Mouse (Mus musculus) liver, embryonic 11.5 days (tissue): ENCODE measurements around the gene Sigmar1. TPM values are rescaled to one million over a fixed set of nuclear protein-coding genes. Genes with fewer than 3 reads are reported as not detected.
"Not testable (repeated sequence)": the region's sequence is repeated elsewhere in the genome, so short reads cannot be mapped to it uniquely, and the experiment has no call there.

ENCODE experiments used
- ATAC-seq: fragments of 200-750 bp; cut with Nextera tagmentation; replicated peaks from 2 replicates; pipeline ENCODE4 v1.8.0; 2017; ENCODE audit warnings: moderate number of reproducible peaks, mild to moderate bottlenecking, moderate TSS enrichment, moderate library complexity; ENCODE audit not compliant: low FRiP score
- DNase-seq: peaks from one replicate; pipeline ENCODE4 v3.0.0-alpha.2; 2017; ENCODE audit warnings: low spot score
- H3K27ac ChIP-seq: fragments of 300-500 bp; sonication (generic); 2 replicates; pipeline ENCODE4 v1.5.1; 2014; ENCODE audit warnings: mild to moderate bottlenecking, low read depth, low read length, control low read depth
- H3K27me3 ChIP-seq: fragments of 300-500 bp; sonication (generic); replicated peaks from 2 replicates; pipeline ENCODE4 v1.6.1; 2014; ENCODE audit warnings: low read length, mixed read lengths; ENCODE audit not compliant: control insufficient read depth, insufficient read depth
- H3K36me3 ChIP-seq: fragments of 300-500 bp; sonication (generic); 2 replicates; pipeline ENCODE4 v1.6.1; 2014; ENCODE audit warnings: mild to moderate bottlenecking, low read length, moderate library complexity, mixed read lengths; ENCODE audit not compliant: control insufficient read depth, insufficient read depth
- H3K4me1 ChIP-seq: fragments of 300-500 bp; sonication (generic); replicated peaks from 2 replicates; pipeline ENCODE4 v1.6.1; 2014; ENCODE audit warnings: low read length, mixed read lengths; ENCODE audit not compliant: control insufficient read depth, insufficient read depth
- H3K4me2 ChIP-seq: fragments of 300-500 bp; sonication (generic); 2 replicates; pipeline ENCODE4 v1.6.1; 2014; ENCODE audit warnings: mild to moderate bottlenecking, control low read depth, moderate library complexity
- H3K4me3 ChIP-seq: fragments of 300-500 bp; sonication (generic); 2 replicates; pipeline ENCODE4 v1.5.1; 2014; ENCODE audit warnings: low read depth, low read length, control low read depth
- H3K9ac ChIP-seq: fragments of 300-500 bp; sonication (generic); 2 replicates; pipeline ENCODE4 v1.6.1; 2014; ENCODE audit warnings: low read depth, low read length, control low read depth
- H3K9me3 ChIP-seq: fragments of 300-500 bp; sonication (generic); 2 replicates; pipeline ENCODE4 v1.6.1; 2016; ENCODE audit warnings: low read length, inconsistent platforms, mixed read lengths; ENCODE audit not compliant: control insufficient read depth
- WGBS: fragments of 180-500 bp; shearing (Covaris S2); extraction: QIAGEN DNeasy Blood & Tissue Kit; methylation state at CpG from one replicate; pipeline ENCODE4 v1.1.7; 2014; 5-methylcytosine and 5-hydroxymethylcytosine counted together
- polyA plus RNA-seq: library from polyadenylated mRNA; unstranded; fragments of >200 nt; fragmentation: Nextera tagmentation; extraction: Ambion mirVana; gene quantifications from 2 replicates; pipeline ENCODE4 v1.2.1, GENCODE M21; 2014

Gene Sigmar1
- polyA plus RNA-seq, 1 experiment from 2014 or later, result 90.5 TPM

GRCm38 (mm10) chr4:41698421-41699016, 57.4 kb downstream of the Sigmar1 start:
- H3K36me3 ChIP-seq, H3K4me3 ChIP-seq, H3K27me3 ChIP-seq, H3K9me3 ChIP-seq, DNase-seq, ATAC-seq, H3K9ac ChIP-seq, H3K27ac ChIP-seq, H3K4me1 ChIP-seq, H3K4me2 ChIP-seq: not testable (repeated sequence)
- 11% methylated on average over 18 of the region's 32 CpGs for WGBS

GRCm38 (mm10) chr4:41696930-41697841, 58.8 kb downstream of the Sigmar1 start, which contains the start of gene Cntfr:
Gene Cntfr (minus strand): TSS chr4:41697089.
- H3K4me2 ChIP-seq, H3K4me1 ChIP-seq, H3K9me3 ChIP-seq, H3K9ac ChIP-seq, H3K36me3 ChIP-seq, H3K4me3 ChIP-seq, ATAC-seq, H3K27ac ChIP-seq: not testable (repeated sequence)
- peaks cover 14% of the 10 kb centered on the region for H3K27me3 ChIP-seq
- WGBS, result 15% methylated on average over 31 of the region's 40 CpGs
- peak; percentile 65 for DNase-seq

- H3K27me3 ChIP-seq, result peaks cover 14% of the 10 kb centered on the region
- not testable (repeated sequence) for H3K4me3 ChIP-seq, H3K9me3 ChIP-seq, H3K9ac ChIP-seq, H3K27ac ChIP-seq, H3K4me1 ChIP-seq, ATAC-seq, H3K36me3 ChIP-seq, DNase-seq, H3K4me2 ChIP-seq
- 3% methylated on average over 12 of the region's 15 CpGs for WGBS
Measured at GRCm38 (mm10) chr4:41696452-41696851, 59.5 kb downstream of the Sigmar1 start.

- not testable (repeated sequence) for H3K4me3 ChIP-seq, H3K9ac ChIP-seq, H3K36me3 ChIP-seq, ATAC-seq, H3K9me3 ChIP-seq, H3K4me1 ChIP-seq, H3K27ac ChIP-seq, DNase-seq, H3K4me2 ChIP-seq
- WGBS, result 7% methylated on average over 15 of the region's 38 CpGs
- peaks cover 14% of the 10 kb centered on the region for H3K27me3 ChIP-seq
Measured at GRCm38 (mm10) chr4:41695800-41696199, 60.2 kb downstream of the Sigmar1 start.

- H3K4me3 ChIP-seq, H3K27ac ChIP-seq, H3K4me1 ChIP-seq, H3K9ac ChIP-seq, H3K4me2 ChIP-seq, H3K9me3 ChIP-seq, DNase-seq, H3K36me3 ChIP-seq, ATAC-seq: not testable (repeated sequence)
- peaks cover 14% of the 10 kb centered on the region for H3K27me3 ChIP-seq
- 10% methylated on average over 4 of the region's 4 CpGs for WGBS
Measured at GRCm38 (mm10) chr4:41693511-41693910, 62.4 kb downstream of the Sigmar1 start.

- H3K36me3 ChIP-seq, DNase-seq, H3K4me2 ChIP-seq, ATAC-seq, H3K4me3 ChIP-seq, H3K9ac ChIP-seq, H3K27me3 ChIP-seq, H3K4me1 ChIP-seq, H3K9me3 ChIP-seq, H3K27ac ChIP-seq: not testable (repeated sequence)
- WGBS, result no CpG with 5 or more reads among the region's 4 CpGs
Measured at GRCm38 (mm10) chr4:41690014-41690413, 65.9 kb downstream of the Sigmar1 start.

GRCm38 (mm10) chr4:41688562-41688961, 67.4 kb downstream of the Sigmar1 start:
- H3K4me3 ChIP-seq, DNase-seq, ATAC-seq, H3K4me2 ChIP-seq, H3K27ac ChIP-seq, H3K36me3 ChIP-seq, H3K4me1 ChIP-seq, H3K9ac ChIP-seq, H3K9me3 ChIP-seq: not testable (repeated sequence)
- H3K27me3 ChIP-seq, result peaks cover 13% of the 10 kb centered on the region
- WGBS, result 71% methylated on average over 1 of the region's 1 CpGs
